Mouse (Mus musculus) thymus, postnatal 36 days (tissue): ENCODE measurements at regions not wholly inside any gene's neighbourhood (a gene's known extent, or its start where the extent isn't known, plus 50 kb on each side); places are given as distances from the start of the nearest gene placed in this dataset.
A peak's percentile ranks its signal among the peaks of the same experiment; 100 is the strongest.

Experiments used
- DNase-seq, 2 experiments: peaks; one replicate each; pipeline ENCODE4 v3.0.0; 2022; ENCODE audit warnings: mixed read lengths in 2 of 2

- DNase-seq = no peak
Observed at GRCm38 (mm10) chr9:61047289-61047688, 252.9 kb downstream of the Uaca start.

GRCm38 (mm10) chr9:61048576-61048975 lies 254.2 kb downstream of the Uaca start:
- DNase-seq = no peak

- peak; percentile 61 to 77 for DNase-seq
Observed at GRCm38 (mm10) chr9:61052621-61053020, 258.3 kb downstream of the Uaca start.

- peak; percentile 85 to 94 for DNase-seq
Observed at GRCm38 (mm10) chr9:61054427-61054826, 260.1 kb downstream of the Uaca start.

- DNase-seq = peak; percentile 21 to 35
Observed at GRCm38 (mm10) chr9:61055392-61055791, 261.1 kb downstream of the Uaca start.

- DNase-seq = peak; percentile 49 to 67
Observed at GRCm38 (mm10) chr9:61055928-61056730, 261.8 kb downstream of the Uaca start.

GRCm38 (mm10) chr9:61056731-61057270 lies 262.5 kb downstream of the Uaca start:
- DNase-seq = peak; percentile 79 to 82

GRCm38 (mm10) chr9:61059225-61059624 lies 264.9 kb downstream of the Uaca start:
- no peak for DNase-seq

- DNase-seq = no peak
Observed at GRCm38 (mm10) chr9:61060958-61061357, 266.6 kb downstream of the Uaca start.

- DNase-seq = no peak
Observed at GRCm38 (mm10) chr9:61064714-61065305, 270.5 kb downstream of the Uaca start.

GRCm38 (mm10) chr9:61069553-61070314 lies 275.4 kb downstream of the Uaca start:
- DNase-seq = no peak

GRCm38 (mm10) chr9:61070315-61070707 lies 276.0 kb downstream of the Uaca start:
- no peak for DNase-seq

GRCm38 (mm10) chr9:61070861-61071260 lies 276.5 kb downstream of the Uaca start:
- no peak for DNase-seq

- no peak for DNase-seq
Observed at GRCm38 (mm10) chr9:61073482-61073881, 279.1 kb downstream of the Uaca start.

GRCm38 (mm10) chr9:61075071-61075470 lies 280.7 kb downstream of the Uaca start:
- DNase-seq = peak; percentile 52 to 64

- DNase-seq = no peak
Observed at GRCm38 (mm10) chr9:61077181-61077580, 282.8 kb downstream of the Uaca start.

- DNase-seq = no peak
Observed at GRCm38 (mm10) chr9:61077807-61078206, 283.5 kb downstream of the Uaca start.

GRCm38 (mm10) chr9:61081474-61082021 lies 287.2 kb downstream of the Uaca start:
- no peak for DNase-seq

- peak; percentile 60 to 80 for DNase-seq
Observed at GRCm38 (mm10) chr9:61084655-61085230, 287.4 kb upstream of the Tle3 start.

- no peak for DNase-seq
Observed at GRCm38 (mm10) chr9:61087035-61087434, 285.1 kb upstream of the Tle3 start.

- no peak for DNase-seq
Observed at GRCm38 (mm10) chr9:61089066-61089686, 283.0 kb upstream of the Tle3 start.

- DNase-seq = no peak
Observed at GRCm38 (mm10) chr9:61091036-61091435, 281.1 kb upstream of the Tle3 start.
